Mouse (Mus musculus) testis, adult 2 months (tissue): ENCODE data around the gene Fto.

Experiments used
- CTCF ChIP-seq: fragments of 200-500 bp; IDR thresholded peaks from 2 replicates; pipeline ENCODE4 v1.5.1; 2012; ENCODE audit warnings: low read depth, mild to moderate bottlenecking, inconsistent platforms, low read length, moderate library complexity; ENCODE audit not compliant: control insufficient read depth, insufficient read depth, insufficient replicate concordance
- POLR2A ChIP-seq: fragments of 200-500 bp; IDR thresholded peaks from 2 replicates; pipeline ENCODE4 v1.6.1; 2012; ENCODE audit warnings: low read depth, mild to moderate bottlenecking, inconsistent platforms, low read length, moderate library complexity; ENCODE audit not compliant: control insufficient read depth

GRCm38 (mm10) chr8:91326018-91326417 lies 12.7 kb downstream of the Fto start:
- TF ChIP-seq CTCF (no peak), POLR2A (no peak)
